Mouse (Mus musculus) kidney, postnatal 14 days (tissue): ENCODE measurements around the gene E4f1.
"Not testable (repeated sequence)": the region's sequence is repeated elsewhere in the genome, so short reads cannot be mapped to it uniquely, and the experiment has no call there.

ENCODE experiments used
- DNase-seq: peaks from one replicate; pipeline ENCODE4 v3.0.0; 2022; ENCODE audit warnings: mixed read lengths

Gene E4f1

GRCm38 (mm10) chr17:24454756-24455522 lies 15.2 kb downstream of the E4f1 start:
- DNase-seq: peak; percentile 100

DNA sequence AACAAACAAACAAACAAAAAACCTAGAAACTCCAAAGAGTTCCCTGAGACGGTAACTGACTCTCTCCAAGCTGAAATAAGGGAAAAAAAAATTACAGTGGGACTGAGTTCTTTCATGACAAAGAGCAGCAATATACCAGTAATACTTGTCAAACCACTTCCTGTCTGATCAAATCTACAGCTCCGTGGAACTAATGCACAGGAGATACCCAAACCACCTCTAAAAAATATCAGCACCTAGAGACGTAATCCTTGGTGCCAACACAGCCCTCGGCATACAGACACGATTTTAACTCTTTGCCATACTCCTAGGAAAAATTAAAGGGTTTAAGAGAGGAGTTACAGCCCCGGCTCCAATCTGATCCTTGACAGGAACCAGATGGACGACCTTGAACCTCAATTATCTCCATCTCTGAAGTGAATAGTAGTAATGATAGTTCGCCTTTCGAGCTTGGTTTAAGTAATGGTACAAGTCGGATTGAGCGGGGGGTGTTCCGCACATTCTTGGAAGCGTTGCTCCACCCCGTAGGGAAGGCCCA lies 15.8 kb downstream of the E4f1 start:
- DNase-seq: no peak

GRCm38 (mm10) chr17:24453372-24453771 lies 16.7 kb downstream of the E4f1 start:
- DNase-seq: no peak

GRCm38 (mm10) chr17:24451220-24451619 lies 18.9 kb downstream of the E4f1 start:
- DNase-seq: no peak

GRCm38 (mm10) chr17:24449507-24449906 lies 20.6 kb downstream of the E4f1 start:
- no peak for DNase-seq

DNA sequence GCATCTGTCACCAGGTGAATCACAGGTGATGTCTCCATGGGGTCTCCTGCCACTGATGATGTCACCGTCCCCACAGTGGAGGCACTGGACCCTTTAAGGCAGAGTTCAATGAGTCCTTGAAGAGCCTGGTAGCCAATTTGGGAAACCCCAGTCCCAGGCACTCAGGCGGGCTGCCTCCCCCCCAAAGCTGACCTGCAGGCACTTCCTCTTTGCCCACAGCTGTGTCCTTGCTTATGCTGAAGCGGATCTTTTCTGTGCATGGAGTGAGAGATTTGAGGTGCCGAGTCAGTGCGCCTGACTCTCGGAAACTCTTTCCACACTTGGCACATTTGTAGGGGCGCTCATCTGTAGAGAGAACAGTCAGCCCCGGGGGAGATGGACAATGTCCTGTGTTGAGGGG lies 23.5 kb downstream of the E4f1 start:
- DNase-seq: no peak

DNA sequence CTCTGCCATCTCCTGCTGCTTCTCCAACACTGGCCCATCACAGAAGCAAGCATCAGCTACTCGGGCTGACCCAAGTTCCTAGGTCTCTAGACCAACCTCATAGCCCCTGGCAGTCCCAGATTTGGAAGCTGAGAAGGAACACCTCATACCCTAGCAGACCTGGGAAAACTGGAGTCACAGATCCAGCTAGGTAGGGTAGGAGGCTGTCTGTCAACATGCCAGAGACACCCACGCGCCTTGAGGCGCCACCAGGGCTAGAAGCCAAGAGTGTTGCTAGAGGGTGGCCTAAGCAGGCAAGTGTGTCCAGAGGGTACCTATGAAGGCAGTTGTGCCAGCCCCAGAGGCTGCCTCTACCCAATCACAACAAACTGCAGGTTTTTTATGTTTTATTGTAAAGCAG lies 26.7 kb downstream of the E4f1 start:
- peak; percentile 47 for DNase-seq

DNA sequence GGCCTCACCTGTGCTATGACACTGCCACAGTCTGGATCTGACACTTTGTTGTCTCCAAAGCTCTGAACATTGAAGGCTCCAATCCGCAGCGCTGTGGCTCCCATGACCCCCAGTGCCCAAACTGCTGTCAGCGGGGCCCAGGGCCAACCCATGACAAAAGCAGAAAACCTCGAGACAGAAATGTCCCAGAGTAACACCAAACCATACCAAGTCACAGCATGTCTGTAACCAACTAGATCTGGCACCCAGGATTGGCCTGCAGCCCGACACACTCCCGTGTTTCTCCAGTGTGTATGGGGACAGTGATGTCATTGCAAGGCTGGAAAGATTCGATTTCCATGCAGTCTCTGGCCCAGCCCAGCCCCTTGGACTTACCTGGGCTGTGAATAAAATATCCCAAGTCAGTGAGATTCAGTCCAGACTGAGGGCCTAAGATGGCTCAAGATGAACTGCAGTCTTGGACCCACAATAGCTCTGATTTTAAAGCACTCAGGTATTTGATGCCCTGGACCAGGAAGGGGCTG lies 27.4 kb downstream of the E4f1 start, which contains the start of gene Dnase1l2:
Gene Dnase1l2 (minus strand): TSS at position 474 of the 524 bp plus-strand sequence.
- DNase-seq: no peak

DNA sequence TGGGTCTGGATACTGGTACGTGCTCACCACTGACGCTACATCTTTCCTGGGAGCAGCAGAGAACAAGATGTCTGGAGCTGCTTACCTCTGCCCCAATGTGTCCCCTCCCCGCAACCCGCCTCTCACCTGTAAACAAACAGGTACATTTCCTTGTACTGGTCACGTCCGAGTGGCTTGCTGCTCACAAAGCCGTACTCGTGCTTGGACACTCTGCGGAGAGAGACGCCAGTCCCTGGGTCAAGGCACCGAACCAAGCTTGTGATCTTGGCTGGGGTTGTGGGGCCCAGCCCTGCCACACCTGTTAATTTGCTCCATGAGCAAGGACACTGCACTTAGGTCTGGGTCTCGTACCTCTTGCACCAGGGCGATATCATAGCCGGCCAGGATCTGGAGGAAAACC lies 28.0 kb downstream of the E4f1 start:
- DNase-seq: no peak

GRCm38 (mm10) chr17:24441148-24441547 lies 29.0 kb downstream of the E4f1 start:
- DNase-seq: no peak

DNA sequence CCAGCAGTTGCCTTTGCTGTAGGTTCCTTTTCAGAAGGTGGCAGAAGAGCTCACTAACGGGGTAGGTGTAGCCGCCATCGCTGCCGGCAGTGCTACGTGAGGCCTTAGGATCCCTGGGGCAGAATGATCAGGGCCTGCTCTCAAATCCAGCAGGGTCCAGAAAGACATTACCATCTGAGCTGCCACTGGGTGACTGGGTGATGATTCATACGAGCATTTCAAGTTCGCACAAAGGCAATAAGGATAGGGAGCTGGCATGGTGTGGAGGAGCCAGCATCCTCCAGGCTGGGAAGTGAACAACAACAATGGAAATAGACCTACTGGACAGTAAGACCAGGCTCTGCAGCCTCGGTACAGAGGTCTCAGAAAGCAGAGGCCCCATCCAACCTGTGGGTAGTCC lies 29.7 kb downstream of the E4f1 start:
- no peak for DNase-seq

- DNase-seq: peak; percentile 52
These were observed 33.1 kb downstream of the E4f1 start for GRCm38 (mm10) chr17:24437016-24437415.

GRCm38 (mm10) chr17:24429201-24429983 lies 40.7 kb downstream of the E4f1 start:
- peak; percentile 58 for DNase-seq

GRCm38 (mm10) chr17:24427170-24427557 lies 42.9 kb downstream of the E4f1 start:
- peak; percentile 45 for DNase-seq

- DNase-seq: peak; percentile 97
These were observed 43.5 kb downstream of the E4f1 start, which contains the start of gene Eci1 for GRCm38 (mm10) chr17:24426471-24427169. Gene Eci1 (plus strand): TSS chr17:24426641.

GRCm38 (mm10) chr17:24425905-24426304 lies 44.2 kb downstream of the E4f1 start:
- DNase-seq: no peak

DNA sequence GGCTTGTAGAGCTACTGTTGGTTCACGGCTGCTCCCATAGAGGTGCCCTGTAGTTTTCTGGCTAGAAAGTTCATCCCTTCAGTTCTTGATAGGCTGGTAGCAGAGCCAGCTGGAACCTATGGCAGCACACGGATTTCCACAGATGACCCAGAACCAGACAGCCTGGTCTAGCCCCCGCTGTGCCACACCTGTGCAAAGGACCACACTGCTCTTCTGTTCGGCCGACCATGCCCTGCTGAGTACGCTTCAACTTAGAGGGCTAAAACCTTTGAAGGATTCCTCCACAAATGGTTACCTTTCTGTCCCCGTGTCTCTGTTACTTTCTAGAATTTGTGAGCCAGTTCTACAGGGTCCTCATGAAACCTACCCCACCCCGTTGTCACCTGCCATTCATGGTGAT lies 44.8 kb downstream of the E4f1 start:
- not testable (repeated sequence) for DNase-seq

- no peak for DNase-seq
These were observed 45.6 kb downstream of the E4f1 start for GRCm38 (mm10) chr17:24424489-24424888.

DNA sequence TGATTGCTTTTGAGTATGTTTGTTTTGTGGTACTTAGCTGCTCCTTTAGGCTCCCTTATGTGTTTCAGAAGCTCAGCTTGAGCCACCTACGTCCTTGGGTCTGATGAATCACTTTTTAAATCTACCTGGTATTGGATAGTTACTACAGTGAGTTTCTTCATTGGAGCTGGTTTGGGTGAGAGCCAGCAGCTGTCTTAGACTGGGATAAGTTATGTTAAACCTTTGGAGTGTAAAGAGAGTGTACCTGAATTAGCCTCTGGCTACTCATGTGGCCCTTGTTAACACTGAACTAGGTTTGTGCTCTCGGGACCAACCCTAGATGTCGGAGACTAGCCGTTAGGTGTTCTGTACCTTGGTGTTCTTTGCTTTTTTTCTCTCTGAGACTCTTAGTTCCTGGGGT lies 47.0 kb downstream of the E4f1 start:
- DNase-seq: no peak

GRCm38 (mm10) chr17:24416051-24416652 lies 54.0 kb downstream of the E4f1 start:
- DNase-seq: no peak

- no peak for DNase-seq
These were observed 55.1 kb downstream of the E4f1 start for GRCm38 (mm10) chr17:24415011-24415410.

GRCm38 (mm10) chr17:24414230-24414976 lies 55.7 kb downstream of the E4f1 start, which contains the start of gene Rnps1:
Gene Rnps1 (plus strand): TSS chr17:24414565.
- DNase-seq: peak; percentile 97
